Mouse (Mus musculus) kidney, postnatal 0 days (tissue): ENCODE results near the gene Hecw2. TPM values are rescaled to one million over a fixed set of nuclear protein-coding genes. Genes with fewer than 3 reads are reported as not detected.

Experiments used
- ATAC-seq: fragments of 200-750 bp; cut with Nextera tagmentation; replicated peaks from 2 replicates; pipeline ENCODE4 v1.8.0; 2017; ENCODE audit warnings: low read depth, moderate number of reproducible peaks, moderate TSS enrichment, moderate library complexity; ENCODE audit not compliant: low FRiP score
- DNase-seq: peaks from one replicate; pipeline ENCODE4 v3.0.0-alpha.2; 2016; ENCODE audit warnings: low spot score
- H3K27ac ChIP-seq: fragments of 300-500 bp; sonication (generic); 2 replicates; pipeline ENCODE4 v1.5.1; 2014; ENCODE audit warnings: mild to moderate bottlenecking
- H3K27me3 ChIP-seq: fragments of 300-500 bp; sonication (generic); 2 replicates; pipeline ENCODE4 v1.6.1; 2014; ENCODE audit warnings: low read length, mixed read lengths; ENCODE audit not compliant: insufficient read depth
- H3K36me3 ChIP-seq: fragments of 300-500 bp; sonication (generic); 2 replicates; pipeline ENCODE4 v1.6.1; 2014; ENCODE audit warnings: low read length, mixed read lengths; ENCODE audit not compliant: insufficient read depth
- H3K4me1 ChIP-seq: fragments of 300-500 bp; sonication (generic); replicated peaks from 2 replicates; pipeline ENCODE4 v1.6.1; 2014; ENCODE audit warnings: antibody characterized with exemption, low read length, mixed read lengths; ENCODE audit not compliant: insufficient read depth
- H3K4me2 ChIP-seq: fragments of 300-500 bp; sonication (generic); 2 replicates; pipeline ENCODE4 v1.6.1; 2014; ENCODE audit warnings: mild to moderate bottlenecking, low read length, moderate library complexity, mixed read lengths
- H3K4me3 ChIP-seq: fragments of 300-500 bp; sonication (generic); replicated peaks from 2 replicates; pipeline ENCODE4 v1.5.1; 2014; ENCODE audit warnings: low read depth, low read length
- H3K9ac ChIP-seq: fragments of 300-500 bp; sonication (generic); 2 replicates; pipeline ENCODE4 v1.6.1; 2014; ENCODE audit warnings: low read depth, low read length
- H3K9me3 ChIP-seq: fragments of 300-500 bp; sonication (generic); replicated peaks from 2 replicates; pipeline ENCODE4 v1.6.1; 2016; ENCODE audit warnings: low read length, inconsistent platforms, mixed read lengths
- CTCF ChIP-seq: IDR thresholded peaks from 2 replicates; pipeline ENCODE4 v1.5.1; 2016; ENCODE audit warnings: antibody characterized with exemption, low read depth, mild to moderate bottlenecking, moderate library complexity
- WGBS: fragments of 180-500 bp; shearing (Covaris S2); extraction: QIAGEN DNeasy Blood & Tissue Kit; methylation state at CpG from one replicate; pipeline ENCODE4 v1.1.7; 2014; 5-methylcytosine and 5-hydroxymethylcytosine counted together
- polyA plus RNA-seq: library from polyadenylated mRNA; unstranded; fragments of >200 nt; fragmentation: Nextera tagmentation; extraction: Ambion mirVana; gene quantifications from 2 replicates; pipeline ENCODE4 v1.2.1, GENCODE M21; 2015

Hecw2 gene
- polyA plus RNA-seq, 1 experiment from 2014 or later = 2.5 TPM

DNA sequence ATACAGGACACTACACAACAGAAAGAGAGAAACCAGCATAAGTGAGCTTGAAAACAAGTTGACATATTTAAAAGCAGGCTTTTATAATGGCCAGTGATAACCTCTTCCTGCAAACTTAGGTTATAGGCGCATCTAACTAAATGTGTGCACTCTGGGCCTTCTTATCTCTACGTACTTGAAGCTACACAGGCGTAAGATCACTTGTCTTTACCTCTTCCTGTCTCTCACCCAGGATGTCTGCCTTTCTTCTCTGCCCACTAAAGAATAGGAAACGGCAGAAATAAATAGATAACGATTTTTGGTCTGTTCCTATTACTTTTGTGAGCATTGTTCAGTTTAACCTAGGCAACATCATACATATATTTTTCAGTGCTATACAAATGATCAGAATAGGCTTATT, 397.9 kb downstream of the Hecw2 start:
- 86% methylated on average over 5 of the region's 5 CpGs for WGBS

DNA sequence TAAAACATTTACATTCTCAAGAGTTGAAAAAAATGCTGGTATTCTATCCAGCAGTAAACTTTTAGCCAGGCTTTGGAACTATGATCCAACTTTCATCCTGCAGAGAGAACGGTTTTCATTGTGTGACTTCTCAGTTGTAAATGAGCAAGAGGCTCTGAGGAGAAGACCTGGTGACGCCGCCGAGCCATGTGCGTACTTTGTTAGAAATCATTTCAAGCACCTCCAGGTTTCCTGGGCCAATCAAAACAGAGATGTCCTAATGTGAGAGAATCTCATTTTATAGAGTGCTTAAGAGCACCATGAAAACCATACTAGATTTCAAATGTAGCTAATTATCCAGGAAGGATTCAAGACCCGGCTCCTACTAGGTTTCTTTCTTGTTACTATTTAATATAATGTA, 398.7 kb downstream of the Hecw2 start:
- no peak for ATAC-seq
- Histone ChIP-seq H3K27me3 (no peaks in the 10 kb centered on the region), H3K9me3 (no peaks in the 10 kb centered on the region), H3K4me2 (no peak overlapping the region), H3K4me3 (no peak overlapping the region), H3K4me1 (no peaks in the 10 kb centered on the region), H3K9ac (no peak overlapping the region), H3K27ac (no peak overlapping the region), H3K36me3 (no peaks in the 10 kb centered on the region)
- no peak for TF ChIP-seq CTCF
- DNase-seq = no peak
- 84% methylated on average over 6 of the region's 6 CpGs for WGBS

More for the DNA sequence above, 397.9 kb downstream of the Hecw2 start:
- no peak for TF ChIP-seq CTCF
- Histone ChIP-seq H3K27ac (no peak overlapping the region), H3K4me2 (no peak overlapping the region), H3K9me3 (no peaks in the 10 kb centered on the region), H3K4me1 (no peaks in the 10 kb centered on the region), H3K27me3 (no peaks in the 10 kb centered on the region), H3K4me3 (no peak overlapping the region), H3K9ac (no peak overlapping the region), H3K36me3 (no peaks in the 10 kb centered on the region)
- DNase-seq (no peak), ATAC-seq (no peak)

DNA sequence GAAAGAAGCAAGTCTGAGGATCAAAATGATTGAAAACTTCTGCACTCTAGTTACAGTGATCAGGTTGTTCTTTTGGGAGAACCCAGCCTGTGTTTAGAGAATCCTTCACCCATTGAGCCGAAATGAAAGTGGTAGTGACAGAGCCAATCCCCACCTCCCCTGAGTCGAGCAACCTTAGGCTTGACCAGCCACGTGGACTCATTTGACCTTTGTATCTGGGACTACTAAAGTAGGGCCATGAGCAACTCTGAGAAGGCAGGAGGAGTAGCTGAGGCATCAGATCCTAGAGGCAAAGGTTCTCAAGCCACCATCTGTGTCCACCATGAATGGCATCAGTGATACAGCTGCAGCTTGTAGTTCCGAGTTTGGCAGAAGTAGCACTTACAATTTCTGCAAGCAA, 399.4 kb downstream of the Hecw2 start:
- TF ChIP-seq CTCF = no peak
- Histone ChIP-seq H3K4me3 (no peak overlapping the region), H3K27me3 (no peaks in the 10 kb centered on the region), H3K4me1 (no peaks in the 10 kb centered on the region), H3K9me3 (no peaks in the 10 kb centered on the region), H3K27ac (no peak overlapping the region), H3K9ac (no peak overlapping the region), H3K36me3 (no peaks in the 10 kb centered on the region), H3K4me2 (no peak overlapping the region)
- DNase-seq (no peak), ATAC-seq (no peak)
- WGBS = 78% methylated on average over 4 of the region's 4 CpGs

DNA sequence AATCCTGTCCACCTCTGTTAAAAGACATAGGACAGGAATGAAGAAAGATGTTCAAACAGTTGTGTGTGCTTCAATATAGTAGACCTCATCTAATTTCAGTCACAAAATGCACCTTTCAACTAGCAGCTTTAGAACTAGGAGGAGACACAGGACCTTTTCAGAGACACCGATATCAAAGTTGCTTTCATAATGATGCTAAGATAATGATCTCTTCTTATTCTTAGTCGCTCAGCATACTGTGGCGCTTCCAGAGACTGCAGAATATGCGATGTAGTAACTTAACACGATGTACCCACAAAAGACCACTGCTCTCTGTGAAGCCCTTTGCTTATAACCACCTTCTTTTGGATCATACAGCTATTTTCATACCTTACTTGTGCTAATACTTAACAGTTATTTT, 399.9 kb downstream of the Hecw2 start:
- H3K9ac ChIP-seq = no peak overlapping the region
- no peak overlapping the region for H3K4me3 ChIP-seq
- no peak overlapping the region for H3K4me2 ChIP-seq
- ATAC-seq (no peak), DNase-seq (no peak)
- no peak for TF ChIP-seq CTCF
- H3K36me3 ChIP-seq = no peaks in the 10 kb centered on the region
- H3K27ac ChIP-seq = no peak overlapping the region
- no peaks in the 10 kb centered on the region for H3K9me3 ChIP-seq
- H3K27me3 ChIP-seq = no peaks in the 10 kb centered on the region
- no peaks in the 10 kb centered on the region for H3K4me1 ChIP-seq
- 89% methylated on average over 5 of the region's 5 CpGs for WGBS

DNA sequence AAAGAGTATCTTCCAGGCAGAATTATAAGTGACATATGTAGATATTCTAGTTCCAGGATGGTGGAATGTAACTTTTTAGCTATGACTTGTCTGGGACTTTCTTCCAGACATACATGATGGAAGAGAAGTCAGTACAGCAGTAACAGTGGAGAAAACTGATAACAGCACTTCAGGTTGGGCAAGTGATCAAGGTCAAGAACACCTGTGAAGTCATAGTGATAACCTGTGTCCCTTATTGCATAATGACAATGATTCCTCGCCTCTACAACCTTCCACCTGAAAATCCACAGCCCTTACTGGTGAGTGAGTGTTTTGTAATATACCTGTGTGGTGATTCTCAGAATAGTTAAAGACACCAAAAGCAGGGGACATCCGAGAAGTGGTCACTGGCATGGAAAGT, 400.7 kb downstream of the Hecw2 start:
- DNase-seq (no peak), ATAC-seq (no peak)
- Histone ChIP-seq H3K4me1 (no peaks in the 10 kb centered on the region), H3K4me3 (no peak overlapping the region), H3K9me3 (no peaks in the 10 kb centered on the region), H3K27me3 (no peaks in the 10 kb centered on the region), H3K27ac (no peak overlapping the region), H3K4me2 (no peak overlapping the region), H3K36me3 (no peaks in the 10 kb centered on the region), H3K9ac (no peak overlapping the region)
- no peak for TF ChIP-seq CTCF
- WGBS = 80% methylated on average over 2 of the region's 2 CpGs

DNA sequence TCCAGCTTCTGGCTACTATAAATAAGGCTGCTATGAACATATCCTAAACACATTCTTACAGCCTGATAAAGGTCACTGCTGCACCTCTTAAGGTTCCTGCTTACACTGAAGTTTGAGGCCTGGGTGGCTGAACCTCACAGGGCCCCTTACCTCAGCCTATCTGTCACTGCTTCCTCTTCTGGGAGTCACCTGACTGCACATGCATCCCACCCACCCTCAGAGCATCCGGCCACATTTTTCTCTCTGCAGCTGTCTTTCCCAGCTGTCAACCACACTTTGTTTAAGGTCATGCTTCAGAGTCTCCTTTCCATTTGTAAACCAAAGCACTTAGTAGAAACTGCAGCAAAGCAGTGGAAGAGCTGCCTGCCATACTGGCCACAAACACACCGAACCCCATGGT, 403.6 kb downstream of the Hecw2 start:
- 73% methylated on average over 2 of the region's 2 CpGs for WGBS
- DNase-seq = no peak
- TF ChIP-seq CTCF = no peak

DNA sequence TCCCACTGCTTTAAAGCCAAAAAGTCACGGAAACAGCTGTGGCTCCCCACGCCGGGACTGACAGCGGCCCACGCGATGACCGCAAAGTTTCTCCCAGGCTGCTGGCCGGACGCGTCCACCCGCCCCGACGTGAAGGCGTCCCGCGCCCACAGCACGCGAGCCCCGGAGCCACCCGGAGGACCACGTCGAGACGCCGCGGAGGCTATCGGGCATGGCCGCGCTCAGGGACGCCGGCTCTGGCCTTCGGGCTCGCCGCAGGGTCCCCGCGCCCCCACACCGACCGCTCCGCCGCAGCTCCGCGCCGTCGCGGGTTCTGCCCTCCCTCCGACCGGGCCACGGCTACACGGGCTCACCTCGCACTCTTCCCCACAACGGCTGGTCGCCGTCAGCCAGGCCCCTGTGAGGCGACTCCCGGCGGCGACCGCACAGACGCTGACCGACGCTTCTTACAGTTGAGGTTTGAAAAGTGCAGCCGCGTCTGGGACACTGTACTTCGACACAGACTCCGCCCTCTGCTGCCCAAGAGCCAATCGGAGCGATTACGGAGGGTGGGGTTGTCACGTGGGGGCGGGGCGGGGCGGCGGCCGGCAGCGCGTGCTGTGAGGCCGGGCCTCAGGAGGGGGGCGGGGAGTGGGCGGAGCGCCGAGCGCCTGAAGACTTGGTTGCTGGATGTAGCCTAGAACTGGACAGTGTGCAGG, 410.1 kb downstream of the Hecw2 start, which contains the start of gene Stk17b:
Gene Stk17b, minus strand, starts transcription at position 504 of the 698 bp plus-strand sequence.
- WGBS = under 1% methylated on average over 70 of the region's 81 CpGs
- no peaks in the 10 kb centered on the region for H3K4me1 ChIP-seq
- no peaks in the 10 kb centered on the region for H3K36me3 ChIP-seq
- ATAC-seq = peak; percentile 98
- H3K27ac ChIP-seq = peak within 1 kb of the TSS; percentile 85
- H3K27me3 ChIP-seq = no peaks in the 10 kb centered on the region
- H3K4me3 ChIP-seq = peak within 1 kb of the TSS; percentile 97
- TF ChIP-seq CTCF = no peak
- H3K4me2 ChIP-seq = peak within 1 kb of the TSS; percentile 61
- DNase-seq = peak; percentile 98
- no peaks in the 10 kb centered on the region for H3K9me3 ChIP-seq
- H3K9ac ChIP-seq = peak within 1 kb of the TSS; percentile 88

More for the DNA sequence above, 403.6 kb downstream of the Hecw2 start:
- no peak for ATAC-seq
- H3K27ac ChIP-seq = no peak overlapping the region
- H3K9ac ChIP-seq = no peak overlapping the region
- H3K27me3 ChIP-seq = no peaks in the 10 kb centered on the region
- H3K9me3 ChIP-seq = no peaks in the 10 kb centered on the region
- no peak overlapping the region for H3K4me3 ChIP-seq
- H3K36me3 ChIP-seq = no peaks in the 10 kb centered on the region
- H3K4me2 ChIP-seq = no peak overlapping the region
- H3K4me1 ChIP-seq = no peaks in the 10 kb centered on the region
